Mouse (Mus musculus) bone marrow, adult 2 months (tissue): Measurements from ENCODE around the gene Slc24a1.

Experiments
- CTCF ChIP-seq: fragments of 200-500 bp; IDR thresholded peaks from 2 replicates; pipeline ENCODE4 v1.5.1; 2011; ENCODE audit warnings: low read length, control low read depth; ENCODE audit not compliant: control insufficient read depth, insufficient read depth
- POLR2A ChIP-seq: fragments of 200-500 bp; IDR thresholded peaks from 2 replicates; pipeline ENCODE4 v1.6.1; 2011; ENCODE audit warnings: low read depth, mild to moderate bottlenecking, control low read depth, low read length, borderline replicate concordance; ENCODE audit not compliant: control insufficient read depth

- TF ChIP-seq POLR2A (no peak), CTCF (no peak)
These were observed 37.4 kb downstream of the Slc24a1 start for GRCm38 (mm10) chr9:64913973-64914372.
